Mouse (Mus musculus): ENCODE results near the gene Sufu. TPM values are rescaled to one million over a fixed set of nuclear protein-coding genes. Genes with fewer than 3 reads are reported as not detected.
A peak's percentile ranks its signal among the peaks of the same experiment; 100 is the strongest.

The Sufu gene
- total and polyA plus RNA-seq, 3 experiments = 8.7 to 11.0 (median 10.6) TPM

DNA sequence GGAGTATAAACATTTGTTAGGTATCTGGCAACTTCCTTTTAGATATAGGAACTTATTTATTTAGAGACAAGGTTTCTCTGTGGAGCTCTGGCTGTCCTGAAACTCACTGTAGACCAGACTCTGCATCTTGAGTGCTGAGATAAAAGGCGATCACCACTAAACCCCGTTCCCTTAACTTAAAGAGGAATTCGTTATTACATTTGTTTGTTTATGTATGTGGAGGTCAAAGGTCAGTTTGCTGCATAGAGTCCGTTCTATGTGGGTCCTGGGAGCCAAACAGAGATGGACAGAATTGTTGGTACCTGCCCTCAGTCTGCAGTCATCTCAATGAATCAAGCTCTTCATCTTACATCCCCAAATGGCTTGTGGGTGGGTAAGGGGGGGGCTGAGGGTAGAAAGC, 20.8 kb upstream of the Sufu start:
- Histone ChIP-seq H3K79me2 (replicated peaks; ENCODE audit: control insufficient read depth, insufficient read depth, low read length) (no peaks in the 10 kb centered on the region), H3K4me1 (ENCODE audit: control insufficient read depth, insufficient read depth, low read length) (no peaks in the 10 kb centered on the region), H3K27me3 (ENCODE audit: control insufficient read depth, insufficient read depth, low read length) (no peaks in the 10 kb centered on the region), H3K9ac (ENCODE audit: low read depth, low read length) (no peak overlapping the region), H3K4me3 (no peak overlapping the region), H3K27ac (no peak overlapping the region), H3K36me3 (ENCODE audit: control insufficient read depth, insufficient read depth, low read length) (no peaks in the 10 kb centered on the region)
- WGBS = 60% methylated on average over 4 of the region's 4 CpGs
- TF ChIP-seq POLR2A (IDR thresholded peaks at IDR 0.05; ENCODE audit: insufficient read depth, low read depth, low read length) (no peak), CTCF (IDR thresholded peaks at IDR 0.05) (no peak), EP300 (IDR thresholded peaks at IDR 0.05; ENCODE audit: insufficient read depth, low read depth, low read length) (no peak)
- intact Hi-C loops (cut with DNase I) = no loop called here
- no peak for DNase-seq

DNA sequence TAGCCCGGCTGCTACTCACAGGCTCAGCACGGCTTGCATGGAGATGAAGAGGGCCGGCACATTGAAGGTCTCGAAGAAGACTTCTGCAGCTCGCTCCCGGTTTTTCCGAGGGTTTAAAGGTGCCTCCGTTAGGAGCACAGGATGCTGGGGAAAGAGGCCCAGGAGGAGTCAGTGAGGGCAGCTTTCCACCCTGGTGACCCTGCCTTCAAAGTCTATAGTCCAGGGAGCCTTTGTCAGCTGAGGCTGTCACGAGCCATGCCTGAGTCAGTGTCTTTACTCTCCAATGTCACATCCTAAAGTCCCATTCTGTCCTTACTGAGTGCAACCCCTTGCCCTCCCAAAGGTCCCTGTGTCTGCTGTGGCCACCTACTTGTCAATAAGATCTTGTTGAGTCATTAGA, 14.4 kb upstream of the Sufu start:
- DNase-seq = no peak
- WGBS = 91% methylated on average over 9 of the region's 9 CpGs
- intact Hi-C loops (cut with DNase I) = no loop called here

DNA sequence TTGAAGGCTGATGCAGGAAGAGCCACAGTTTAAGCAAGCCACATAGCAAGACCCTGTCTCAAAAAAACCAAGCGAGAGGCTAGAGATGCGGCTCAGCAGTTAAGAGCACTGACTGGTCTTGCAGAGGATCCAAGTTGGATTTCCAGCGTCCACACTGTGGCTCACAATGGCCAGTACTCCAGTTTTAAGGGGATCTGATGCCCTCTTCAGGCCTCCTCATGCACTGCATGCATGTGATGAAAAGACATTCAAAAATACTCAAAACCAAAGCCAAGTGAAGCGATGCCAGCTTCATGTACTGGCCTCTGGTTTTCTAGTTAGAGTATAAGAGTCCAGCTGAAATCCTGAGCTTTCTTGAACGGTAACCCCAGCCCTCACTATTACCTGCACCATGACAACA, 6.8 kb upstream of the Sufu start:
- H3K4me1 ChIP-seq (ENCODE audit: control insufficient read depth, insufficient read depth, low read length) = peaks cover 14% of the 10 kb centered on the region
- H3K36me3 ChIP-seq (ENCODE audit: control insufficient read depth, insufficient read depth, low read length) = peaks cover 8% of the 10 kb centered on the region
- 87% methylated on average over 5 of the region's 5 CpGs for WGBS
- intact Hi-C loops (cut with DNase I) = no loop called here
- no peaks in the 10 kb centered on the region for H3K27me3 ChIP-seq (ENCODE audit: control insufficient read depth, insufficient read depth, low read length)
- H3K79me2 ChIP-seq (replicated peaks; ENCODE audit: control insufficient read depth, insufficient read depth, low read length) = peaks cover 5% of the 10 kb centered on the region
- H3K4me3 ChIP-seq = no peak overlapping the region
- H3K27ac ChIP-seq = no peak overlapping the region
- TF ChIP-seq CTCF (IDR thresholded peaks at IDR 0.05) = peak; percentile 62
- no peak for TF ChIP-seq POLR2A (IDR thresholded peaks at IDR 0.05; ENCODE audit: insufficient read depth, low read depth, low read length)
- no peak for TF ChIP-seq EP300 (IDR thresholded peaks at IDR 0.05; ENCODE audit: insufficient read depth, low read depth, low read length)
- no peak for DNase-seq
- no peak overlapping the region for H3K9ac ChIP-seq (ENCODE audit: low read depth, low read length)

More for the DNA sequence above, 14.4 kb upstream of the Sufu start:
- Histone ChIP-seq H3K4me3 (no peak overlapping the region), H3K36me3 (ENCODE audit: control insufficient read depth, insufficient read depth, low read length) (no peaks in the 10 kb centered on the region), H3K27ac (no peak overlapping the region), H3K27me3 (ENCODE audit: control insufficient read depth, insufficient read depth, low read length) (no peaks in the 10 kb centered on the region), H3K9ac (ENCODE audit: low read depth, low read length) (no peak overlapping the region), H3K79me2 (replicated peaks; ENCODE audit: control insufficient read depth, insufficient read depth, low read length) (no peaks in the 10 kb centered on the region), H3K4me1 (ENCODE audit: control insufficient read depth, insufficient read depth, low read length) (no peaks in the 10 kb centered on the region)
- no peak for TF ChIP-seq POLR2A (IDR thresholded peaks at IDR 0.05; ENCODE audit: insufficient read depth, low read depth, low read length)
- no peak for TF ChIP-seq CTCF (IDR thresholded peaks at IDR 0.05)
- no peak for TF ChIP-seq EP300 (IDR thresholded peaks at IDR 0.05; ENCODE audit: insufficient read depth, low read depth, low read length)

DNA sequence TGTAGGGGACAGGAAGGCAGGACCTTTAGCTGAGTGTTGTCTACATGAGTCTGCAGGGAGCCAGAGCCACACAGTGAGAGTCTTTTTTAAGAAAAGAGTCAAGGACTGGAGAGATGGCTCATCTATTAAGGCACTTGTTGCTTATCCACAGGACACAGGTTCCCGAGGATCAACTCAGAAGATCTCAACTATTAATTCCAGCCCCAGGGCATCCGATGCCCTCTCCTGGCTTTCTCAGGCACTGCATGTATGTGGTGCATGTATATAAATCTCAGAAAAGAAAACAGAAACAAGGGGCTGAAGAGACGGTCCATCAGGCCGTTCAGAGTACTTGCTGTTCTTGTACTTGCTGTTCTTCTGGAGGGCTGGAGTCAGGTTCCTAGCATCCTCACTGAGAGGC, 4.7 kb upstream of the Sufu start:
- H3K27me3 ChIP-seq (ENCODE audit: control insufficient read depth, insufficient read depth, low read length) = no peaks in the 10 kb centered on the region
- peaks cover 15% of the 10 kb centered on the region for H3K4me1 ChIP-seq (ENCODE audit: control insufficient read depth, insufficient read depth, low read length)
- intact Hi-C loops (cut with DNase I) = no loop called here
- peaks cover 5% of the 10 kb centered on the region for H3K79me2 ChIP-seq (replicated peaks; ENCODE audit: control insufficient read depth, insufficient read depth, low read length)
- H3K9ac ChIP-seq (ENCODE audit: low read depth, low read length) = no peak overlapping the region
- DNase-seq = peak in 1 of 2 experiments; percentile 45
- H3K4me3 ChIP-seq = no peak overlapping the region
- peaks cover 8% of the 10 kb centered on the region for H3K36me3 ChIP-seq (ENCODE audit: control insufficient read depth, insufficient read depth, low read length)
- peak; percentile 72 for TF ChIP-seq CTCF (IDR thresholded peaks at IDR 0.05)
- TF ChIP-seq EP300 (IDR thresholded peaks at IDR 0.05; ENCODE audit: insufficient read depth, low read depth, low read length) = no peak
- TF ChIP-seq POLR2A (IDR thresholded peaks at IDR 0.05; ENCODE audit: insufficient read depth, low read depth, low read length) = no peak
- H3K27ac ChIP-seq = no peak overlapping the region
- WGBS = 26% methylated on average over 4 of the region's 4 CpGs

DNA sequence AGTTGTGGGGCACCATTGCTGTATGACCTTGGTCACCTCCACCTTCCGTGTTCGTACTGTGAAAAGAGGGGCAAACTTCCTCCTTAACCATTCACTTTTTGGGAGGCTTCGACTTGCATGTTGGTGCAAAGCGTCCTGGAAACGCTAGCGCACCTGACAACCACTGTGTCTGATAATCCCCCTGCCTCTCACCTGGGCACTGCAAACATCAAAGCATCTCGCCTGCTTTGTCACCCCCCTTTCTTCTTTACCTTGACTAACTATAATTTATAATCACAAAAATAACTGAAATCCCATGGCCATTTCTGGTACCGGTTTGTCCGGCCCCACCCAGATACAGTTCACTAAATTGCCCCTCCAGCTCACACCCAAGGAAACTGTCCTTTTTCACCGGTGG, 2.0 kb upstream of the Sufu start:
- Histone ChIP-seq H3K79me2 (replicated peaks; ENCODE audit: control insufficient read depth, insufficient read depth, low read length) (peaks cover 5% of the 10 kb centered on the region), H3K36me3 (ENCODE audit: control insufficient read depth, insufficient read depth, low read length) (peaks cover 8% of the 10 kb centered on the region), H3K4me3 (peak overlapping the region; percentile 100), H3K9ac (ENCODE audit: low read depth, low read length) (peak overlapping the region; percentile 20; the same call in 1 of the 2 replicates), H3K4me1 (ENCODE audit: control insufficient read depth, insufficient read depth, low read length) (peaks cover 14% of the 10 kb centered on the region), H3K27me3 (ENCODE audit: control insufficient read depth, insufficient read depth, low read length) (no peaks in the 10 kb centered on the region), H3K27ac (peak overlapping the region; percentile 21; the same call in 1 of the 2 replicates)
- intact Hi-C loops (cut with DNase I) = loop anchor here (5.0 kb wide), 2 partner anchors 108 to 178 kb away; partner anchors contain the start of genes Arl3, Sfxn2 and Trim8
- no peak for DNase-seq
- no peak for TF ChIP-seq POLR2A (IDR thresholded peaks at IDR 0.05; ENCODE audit: insufficient read depth, low read depth, low read length)
- no peak for TF ChIP-seq EP300 (IDR thresholded peaks at IDR 0.05; ENCODE audit: insufficient read depth, low read depth, low read length)
- TF ChIP-seq CTCF (IDR thresholded peaks at IDR 0.05) = no peak
- WGBS = 1% methylated on average over 10 of the region's 10 CpGs

DNA sequence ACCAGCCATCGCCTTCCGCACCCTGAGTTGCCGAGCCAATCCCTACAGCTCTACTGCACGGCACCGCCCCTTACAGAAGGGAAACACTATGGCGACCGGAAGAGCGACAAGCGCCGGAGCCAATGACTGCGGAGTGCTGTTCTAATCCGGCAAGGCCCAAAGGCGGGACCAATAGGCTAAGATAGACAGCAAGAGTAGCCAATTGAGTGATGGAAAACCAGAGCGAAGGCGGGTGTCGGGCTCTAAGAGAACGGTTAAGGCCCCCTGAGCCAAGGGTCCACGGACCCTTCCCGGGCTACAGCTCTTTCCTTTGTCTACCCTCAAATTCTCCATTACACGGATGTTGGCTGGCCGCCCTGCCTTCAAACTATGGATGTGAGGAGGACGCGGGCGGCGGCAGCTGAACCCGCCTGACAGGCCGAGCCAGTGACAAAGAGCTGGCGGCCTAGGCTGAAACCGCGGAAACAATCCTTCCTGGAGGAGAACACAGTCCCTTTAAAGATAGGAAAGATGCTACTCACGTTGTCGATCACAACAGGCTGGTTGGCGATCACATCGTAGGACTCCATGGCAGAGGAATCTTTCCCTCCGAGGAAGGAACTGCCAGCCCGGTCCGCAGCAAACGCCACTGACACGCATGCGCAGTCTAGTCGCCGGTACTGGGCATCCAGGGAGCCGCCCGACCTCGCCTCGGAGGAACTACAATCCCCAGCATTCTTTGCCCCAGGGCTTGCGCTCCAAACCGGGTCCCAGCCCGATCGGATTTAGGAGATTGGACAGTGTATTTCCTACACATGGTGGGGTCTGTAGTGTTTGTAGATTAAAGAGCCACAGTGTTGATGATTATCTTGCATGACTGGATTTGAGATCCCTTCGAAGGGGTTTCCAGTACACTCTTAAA, 1.3 kb upstream of the Sufu start, which contains the start of gene Actr1a:
TSS of gene Actr1a (minus strand) at position 640 of the 901 bp plus-strand sequence.
- Histone ChIP-seq H3K27me3 (ENCODE audit: control insufficient read depth, insufficient read depth, low read length) (no peaks in the 10 kb centered on the region), H3K4me3 (peak within 1 kb of the TSS; percentile 100), H3K9ac (ENCODE audit: low read depth, low read length) (peak within 1 kb of the TSS; percentile 72), H3K4me1 (ENCODE audit: control insufficient read depth, insufficient read depth, low read length) (peaks cover 13% of the 10 kb centered on the region), H3K27ac (peak within 1 kb of the TSS; percentile 91), H3K36me3 (ENCODE audit: control insufficient read depth, insufficient read depth, low read length) (peaks cover 5% of the 10 kb centered on the region), H3K79me2 (replicated peaks; ENCODE audit: control insufficient read depth, insufficient read depth, low read length) (peaks cover 5% of the 10 kb centered on the region)
- DNase-seq = peak; percentile 96 to 97
- intact Hi-C loops (cut with DNase I) = loop anchor here (1.0 to 5.0 kb wide), 4 partner anchors 49 to 177 kb away; partner anchors contain the start of genes Arl3, Cuedc2, Sfxn2 and Trim8
- under 1% methylated on average over 51 of the region's 51 CpGs for WGBS
- TF ChIP-seq EP300 (IDR thresholded peaks at IDR 0.05; ENCODE audit: insufficient read depth, low read depth, low read length) (peak; percentile 44; the same call in 1 of the 2 replicates), CTCF (IDR thresholded peaks at IDR 0.05) (no peak), POLR2A (IDR thresholded peaks at IDR 0.05; ENCODE audit: insufficient read depth, low read depth, low read length) (peak; percentile 95)

Data from heart, adult 2 months (tissue).